Mouse (Mus musculus) CD4-positive, CD25-positive, alpha-beta regulatory T cell, adult 2 months (primary cell): ENCODE measurements at regions not wholly inside any gene's neighbourhood (a gene's known extent, or its start where the extent isn't known, plus 50 kb on each side); places are given as distances from the start of the nearest gene placed in this dataset.
"Not testable (repeated sequence)": the region's sequence is repeated elsewhere in the genome, so short reads cannot be mapped to it uniquely, and the experiment has no call there.

Source experiments
- DNase-seq: peaks from one replicate; pipeline ENCODE4 v3.0.0-alpha.2; 2012; ENCODE audit warnings: low read depth, low spot score

- no peak for DNase-seq
These were observed 120.0 kb upstream of the Tet2 start for GRCm38 (mm10) chr3:133664914-133665313.

- no peak for DNase-seq
These were observed 120.7 kb upstream of the Tet2 start for GRCm38 (mm10) chr3:133665425-133666317.

- DNase-seq = no peak
These were observed 128.0 kb upstream of the Tet2 start for GRCm38 (mm10) chr3:133672742-133673447.

DNA sequence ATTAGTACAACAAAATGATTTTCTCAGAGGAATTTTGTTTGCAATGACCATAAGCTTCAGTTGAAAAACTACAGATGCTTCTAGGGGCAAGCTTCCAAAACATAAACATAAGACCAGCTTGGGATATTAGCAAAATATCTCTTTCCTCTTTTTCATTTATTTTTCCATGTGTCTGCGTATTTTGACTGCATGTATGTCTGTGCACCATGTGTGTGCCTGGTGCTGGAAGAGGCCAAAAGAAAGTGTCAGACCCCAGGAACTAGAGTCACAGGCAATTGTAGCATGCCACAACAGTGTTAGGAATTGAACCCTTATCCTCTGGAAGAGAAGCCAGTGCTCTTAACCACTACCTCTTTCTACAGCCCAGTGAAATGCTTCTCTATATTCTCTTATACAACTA lies 133.0 kb upstream of the Tet2 start:
- DNase-seq = no peak

DNA sequence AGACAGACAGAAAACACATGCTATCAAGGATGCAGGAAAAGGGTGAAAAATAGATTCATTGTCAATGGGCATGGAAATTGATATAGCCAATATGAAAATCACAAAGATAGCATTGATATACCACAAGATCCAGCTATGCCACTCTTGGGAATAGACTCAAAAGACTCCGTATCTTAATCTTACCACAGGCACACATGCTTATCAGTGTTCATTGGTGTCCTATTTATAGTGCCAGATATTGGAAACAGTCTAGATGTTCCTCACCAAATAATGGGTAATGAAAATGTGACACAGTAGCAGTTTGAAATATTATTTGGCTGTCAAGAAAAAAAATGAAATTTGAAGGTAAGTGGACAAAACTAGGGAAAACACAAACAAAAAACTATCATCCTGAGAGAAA lies 135.0 kb upstream of the Tet2 start:
- no peak for DNase-seq

GRCm38 (mm10) chr3:133680343-133680742 lies 135.4 kb upstream of the Tet2 start:
- DNase-seq = no peak

- no peak for DNase-seq
These were observed 135.9 kb upstream of the Tet2 start for GRCm38 (mm10) chr3:133680805-133681204.

DNA sequence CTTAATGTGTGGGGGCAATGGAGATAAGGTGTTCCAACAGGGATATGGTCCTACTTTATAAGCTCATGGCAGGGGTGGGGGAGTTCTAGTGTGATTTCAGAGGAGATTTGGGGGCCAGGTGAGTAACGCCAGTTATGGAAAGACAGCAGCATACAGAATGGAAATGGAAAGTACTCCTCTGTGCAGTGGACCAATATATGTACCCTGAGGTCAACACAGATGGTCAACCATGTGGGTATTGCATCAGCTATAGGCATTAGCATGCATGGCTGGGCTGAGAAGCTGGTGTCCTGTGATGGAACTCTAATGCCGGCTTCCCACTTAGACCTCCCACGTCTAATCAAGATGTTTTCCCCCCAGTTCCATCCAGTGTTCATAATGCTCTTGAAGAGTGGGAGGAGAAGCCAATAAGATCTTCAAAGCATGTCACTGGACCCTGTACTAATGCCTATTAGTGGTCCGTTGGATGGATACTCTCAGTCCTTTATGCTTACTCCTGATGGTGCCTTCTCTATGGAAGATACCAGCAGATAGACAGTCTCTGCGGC lies 139.3 kb upstream of the Tet2 start:
- no peak for DNase-seq

DNA sequence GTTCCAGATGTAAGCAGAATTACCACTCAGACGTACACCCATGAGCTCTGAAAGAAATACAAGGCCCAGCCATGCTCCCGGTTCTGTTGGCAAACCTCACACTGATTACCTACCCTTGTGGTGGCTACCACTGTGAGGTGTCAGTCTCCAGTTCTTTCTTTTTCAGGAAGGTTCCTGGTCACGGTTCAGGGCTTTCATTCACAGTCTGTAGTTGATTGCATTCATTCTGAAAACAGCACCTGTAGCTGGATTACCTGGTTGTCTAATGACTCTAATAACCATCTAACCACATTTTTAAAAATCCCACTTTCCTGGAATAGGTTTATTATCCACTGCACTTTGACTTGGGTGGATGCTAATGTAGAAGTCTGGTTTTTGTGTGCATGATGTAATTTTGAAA lies 139.8 kb upstream of the Tet2 start:
- DNase-seq = no peak

DNA sequence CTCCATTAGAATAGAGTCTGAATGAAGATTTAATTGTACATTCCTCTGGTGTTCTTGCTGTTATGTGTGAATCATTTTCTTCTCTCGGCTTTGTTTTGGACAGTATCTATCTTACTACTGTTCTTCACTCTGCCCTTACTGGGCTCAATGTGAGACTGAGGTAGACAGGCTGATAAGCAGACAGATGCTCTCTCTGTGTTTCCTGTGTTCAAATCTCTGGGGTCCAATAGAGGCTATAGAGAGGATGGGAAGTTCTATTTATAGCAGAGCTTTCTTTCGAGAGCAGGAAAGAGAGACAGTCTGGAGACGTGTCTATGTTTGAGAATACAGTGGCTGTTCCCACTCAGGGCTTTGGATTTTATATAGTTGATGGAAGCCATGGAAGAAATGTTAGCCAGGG lies 140.5 kb upstream of the Tet2 start:
- no peak for DNase-seq

DNA sequence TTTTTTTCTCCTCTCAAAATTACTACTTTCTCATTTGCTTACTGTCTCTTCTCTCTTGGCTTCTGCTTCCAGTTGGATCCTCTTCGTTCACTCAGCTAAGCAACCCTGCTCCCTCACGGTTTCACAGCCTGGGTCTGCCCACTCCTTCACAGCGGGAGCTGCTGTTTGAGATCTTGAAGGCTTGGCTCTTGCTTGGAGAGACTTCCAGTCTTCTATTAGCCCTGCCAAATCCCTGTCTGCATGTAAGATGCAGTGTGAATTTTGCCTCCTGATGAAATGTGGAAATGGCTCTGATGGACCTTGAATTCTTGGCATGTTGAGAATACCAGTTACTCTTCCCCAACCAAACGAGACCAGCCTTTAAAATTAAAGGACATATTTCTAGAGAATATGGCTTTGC lies 149.1 kb upstream of the Tet2 start:
- DNase-seq = no peak

DNA sequence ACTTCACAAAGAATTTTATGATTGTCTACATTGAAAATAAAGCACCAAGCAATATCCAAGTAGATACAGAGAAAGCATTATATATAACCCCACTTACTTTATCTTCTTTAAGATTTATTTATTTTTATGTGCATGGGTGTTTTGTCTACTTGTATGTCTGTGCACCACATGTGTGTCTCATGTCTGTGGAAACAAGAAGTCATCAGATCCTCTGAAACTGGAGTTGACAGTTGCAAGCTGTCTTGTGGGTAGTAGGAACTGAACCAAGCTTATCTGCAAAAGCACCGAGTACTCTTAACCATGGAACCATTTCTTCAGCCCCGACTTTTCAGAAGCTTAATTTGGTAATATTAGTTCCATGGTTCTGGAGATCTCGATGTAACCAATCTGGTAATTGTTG lies 151.2 kb upstream of the Tet2 start:
- no peak for DNase-seq

DNA sequence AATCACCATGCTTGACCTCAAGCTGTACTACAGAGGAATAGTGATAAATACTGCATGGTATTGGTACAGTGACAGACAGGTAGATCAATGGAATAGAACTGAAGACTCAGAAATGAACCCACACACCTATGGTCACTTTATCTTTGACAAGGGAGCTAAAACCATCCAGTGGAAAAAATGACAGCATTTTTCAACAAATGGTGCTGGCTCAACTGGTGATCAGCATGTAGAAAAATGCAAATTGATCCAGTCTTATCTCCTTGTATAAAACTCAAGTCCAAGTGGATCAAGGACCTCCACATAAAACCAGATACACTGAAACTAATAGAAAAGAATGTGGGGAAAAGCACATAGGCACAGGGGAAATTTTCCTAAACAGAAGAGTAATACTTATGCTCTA lies 159.9 kb upstream of the Tet2 start:
- not testable (repeated sequence) for DNase-seq

DNA sequence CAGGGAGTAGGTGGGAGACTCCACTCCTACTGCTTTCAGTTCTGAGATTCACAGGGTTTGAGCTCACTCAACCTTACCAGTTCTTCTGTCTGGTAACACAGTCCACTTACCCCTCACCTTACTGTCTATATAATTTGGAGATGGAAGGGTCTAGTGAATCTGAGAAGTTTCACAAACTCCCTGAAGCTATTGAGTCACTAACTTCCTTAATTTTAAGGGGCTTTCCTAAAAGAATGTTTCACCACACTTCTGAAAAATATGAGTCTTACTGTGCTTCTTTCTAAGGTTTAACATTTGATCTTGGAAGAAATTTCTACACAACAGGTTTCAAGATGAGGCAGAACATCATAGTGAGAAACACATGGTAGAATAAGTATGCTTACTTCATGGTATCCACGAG lies 166.6 kb upstream of the Tet2 start:
- no peak for DNase-seq

GRCm38 (mm10) chr3:133722550-133723290 lies 177.8 kb upstream of the Tet2 start:
- no peak for DNase-seq

GRCm38 (mm10) chr3:133726831-133727230 lies 181.9 kb upstream of the Tet2 start:
- DNase-seq = no peak

GRCm38 (mm10) chr3:133735603-133736002 lies 190.7 kb upstream of the Tet2 start:
- DNase-seq = no peak

DNA sequence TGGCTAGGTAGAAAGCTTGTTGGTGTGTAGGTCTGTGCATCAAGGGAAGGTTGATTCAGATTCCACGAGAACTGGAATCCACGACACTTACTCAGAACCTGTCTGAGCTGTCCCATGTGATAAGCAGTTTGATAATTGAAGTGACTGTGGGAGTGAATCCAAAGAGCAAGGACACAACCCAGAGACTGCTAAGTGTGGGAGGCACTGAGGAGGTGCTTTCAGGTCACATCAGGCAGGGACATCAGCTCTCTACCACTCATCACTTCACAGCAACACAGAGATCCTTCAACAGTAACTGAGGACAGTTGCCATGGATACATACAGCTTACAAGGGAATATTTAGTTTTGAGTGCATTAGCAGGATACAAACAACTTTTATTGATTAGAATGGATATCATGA lies 194.0 kb upstream of the Tet2 start:
- DNase-seq = no peak

GRCm38 (mm10) chr3:133744552-133745118 lies 199.7 kb upstream of the Tet2 start:
- DNase-seq = no peak

DNA sequence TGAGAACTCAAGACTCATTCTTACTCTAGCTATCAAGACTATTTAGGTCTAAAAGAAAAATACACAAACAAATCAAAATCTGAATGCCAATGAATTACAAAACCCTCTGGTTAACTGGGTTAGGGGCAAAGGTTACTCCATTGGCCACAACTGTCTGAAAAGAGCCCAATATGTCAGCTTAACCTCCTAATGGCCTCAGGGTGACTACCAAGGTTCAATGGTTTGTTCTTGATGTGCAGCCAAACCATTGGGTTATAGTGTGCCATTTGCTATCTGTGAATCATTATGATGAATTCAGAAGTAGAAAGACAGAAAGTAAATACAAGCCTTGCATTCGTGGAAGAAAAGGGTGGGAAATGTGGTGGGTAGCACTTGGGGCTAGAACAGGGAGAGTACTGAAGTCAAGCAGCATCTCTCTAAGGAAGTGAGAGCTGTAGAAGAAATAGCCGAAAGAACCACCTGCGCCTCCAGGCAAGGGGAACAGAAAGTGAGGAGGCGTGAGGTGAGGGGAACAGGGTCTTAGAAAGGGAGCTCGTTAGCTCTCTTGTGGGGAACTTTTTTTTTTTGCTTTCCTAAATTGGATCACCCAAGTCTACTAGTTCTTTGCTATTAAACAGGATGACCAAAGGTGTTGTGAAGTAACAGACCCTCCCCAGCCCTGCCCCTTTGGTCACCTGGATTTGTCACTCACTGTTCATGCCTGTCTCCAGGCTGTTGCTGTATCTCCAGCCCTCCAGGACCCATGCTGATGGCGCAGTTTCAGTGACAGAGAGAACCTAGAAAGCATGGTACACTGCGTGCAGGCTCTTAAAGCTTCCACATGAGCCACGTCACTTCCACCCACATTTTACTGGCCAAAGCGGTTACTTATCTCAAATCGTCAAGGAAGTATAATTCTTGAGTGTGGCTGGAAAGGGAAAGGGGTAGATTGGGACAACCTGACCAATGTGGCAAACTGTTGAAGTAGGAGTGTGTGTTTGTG lies 204.1 kb upstream of the Tet2 start:
- DNase-seq = no peak

- DNase-seq = no peak
These were observed 205.1 kb upstream of the Tet2 start for GRCm38 (mm10) chr3:133750061-133750460.
